Mouse (Mus musculus): ENCODE results near the gene Cacna1f.

GRCm38 (mm10) chrX:7604879-7605574 lies 1.9 kb upstream of the Cacna1f start, which contains the start of gene Ccdc22:
- no peak for TF ChIP-seq CTCF (IDR thresholded peaks at IDR 0.05; ENCODE audit: low read depth, low read length)
- no peak for TF ChIP-seq POLR2A (IDR thresholded peaks at IDR 0.05; ENCODE audit: extremely low read depth, insufficient read depth, low read length)
